Mouse (Mus musculus): ENCODE data around the gene Loxl1. TPM values are rescaled to one million over a fixed set of nuclear protein-coding genes. Genes with fewer than 3 reads are reported as not detected.

Gene Loxl1
- total and polyA plus RNA-seq, 3 experiments: not detected

DNA sequence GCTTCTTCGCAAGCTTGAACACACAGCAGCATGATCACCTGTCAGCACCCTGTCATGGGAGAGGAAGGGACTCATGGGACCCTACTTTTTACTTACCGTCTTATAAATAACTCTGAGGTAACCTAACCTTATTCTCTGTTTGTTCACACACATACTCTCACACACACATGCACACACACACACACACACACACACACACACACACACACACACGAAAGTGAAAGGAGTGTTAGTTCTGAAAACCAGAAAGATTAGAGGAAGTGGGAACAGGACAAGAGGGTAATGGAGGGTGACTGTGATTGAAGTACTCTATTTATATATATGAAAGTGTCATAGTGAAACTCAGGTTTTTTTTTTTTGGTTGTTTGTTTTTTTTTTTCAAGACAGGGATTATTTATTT lies 41.9 kb downstream of the Loxl1 start:
- H3K4me3 ChIP-seq (replicated peaks in 1 of 3; ENCODE audit: low read depth in 2 of 3, low read length in 2 of 3, poor library complexity in 1 of 3): no peak overlapping the region
- H3K27me3 ChIP-seq (replicated peaks): no peaks in the 10 kb centered on the region
- peak; percentile 87 for DNase-seq (ENCODE audit: extremely low read depth)
- dilution Hi-C loops (cut with MboI; ENCODE audit: extremely low pct_ligation_motif_present, extremely low pct_unique_long_range_greater_than_20kb, low sequenced_read_pairs) (no loop called here), in situ Hi-C loops (cut with MboI; ENCODE audit: low pct_ligation_motif_present, low pct_unique_long_range_greater_than_20kb, low sequenced_read_pairs) (loop anchor here (25.0 kb wide), 1 partner anchor 459 kb away; no protein-coding TSS in a partner anchor)
- H3K4me1 ChIP-seq (ENCODE audit: control insufficient read depth in 1 of 2, insufficient read depth in 2 of 2): peaks cover 23 to 87% of the 10 kb centered on the region in 2 experiments
- H3K9me3 ChIP-seq (replicated peaks; ENCODE audit: low read length): no peaks in the 10 kb centered on the region
- no peaks in the 10 kb centered on the region for H3K36me3 ChIP-seq (replicated peaks in 1 of 2; ENCODE audit: control insufficient read depth in 1 of 2, insufficient read depth in 1 of 2, low read length in 1 of 2)
- TF ChIP-seq SIN3A (IDR thresholded peaks at IDR 0.05; ENCODE audit: low read length) (peak; percentile 81), JUND (conservative IDR thresholded peaks at IDR 0.05; ENCODE audit: low read depth, low read length) (peak; percentile 95), ZNF384 (IDR thresholded peaks at IDR 0.05; ENCODE audit: low read depth, low read length) (peak; percentile 96), TBP (conservative IDR thresholded peaks at IDR 0.05; ENCODE audit: low read depth, low read length) (no peak; the same call in 1 of the 2 replicates), BHLHE40 (IDR thresholded peaks at IDR 0.05; ENCODE audit: low read depth, low read length) (peak; percentile 95), ETS1 (conservative IDR thresholded peaks at IDR 0.05; ENCODE audit: low read depth, low read length) (peak; percentile 98), RCOR1 (conservative IDR thresholded peaks at IDR 0.05; ENCODE audit: low read depth, low read length) (peak; percentile 98), IRF4 (IDR thresholded peaks at IDR 0.05; ENCODE audit: low read depth, low read length) (peak; percentile 99), ELF1 (IDR thresholded peaks at IDR 0.05; ENCODE audit: low read depth, low read length) (no peak), POLR2A (IDR thresholded peaks at IDR 0.05; ENCODE audit: low read depth, low read length) (no peak), MYC (IDR thresholded peaks at IDR 0.05; ENCODE audit: low read depth, low read length) (peak; percentile 56; the same call in 1 of the 2 replicates), TCF12 (IDR thresholded peaks at IDR 0.05; ENCODE audit: low read depth, low read length) (peak; percentile 97), HCFC1 (IDR thresholded peaks at IDR 0.05; ENCODE audit: low read depth, low read length) (no peak), CHD1 (IDR thresholded peaks at IDR 0.05; ENCODE audit: low read depth, low read length) (no peak), ZC3H11A (IDR thresholded peaks at IDR 0.05; ENCODE audit: low read depth, low read length) (no peak), EP300 (IDR thresholded peaks at IDR 0.05; ENCODE audit: low read length) (peak; percentile 99), ZMIZ1 (IDR thresholded peaks at IDR 0.05; ENCODE audit: low read depth, low read length) (no peak), RAD21 (IDR thresholded peaks at IDR 0.05; ENCODE audit: low read depth, low read length) (no peak), MXI1 (IDR thresholded peaks at IDR 0.05; ENCODE audit: low read depth, low read length) (no peak), ZKSCAN1 (IDR thresholded peaks at IDR 0.05; ENCODE audit: borderline replicate concordance, low read depth, low read length) (no peak), CHD2 (IDR thresholded peaks at IDR 0.05; ENCODE audit: low read length) (peak; percentile 84), E2F4 (IDR thresholded peaks at IDR 0.05; ENCODE audit: insufficient replicate concordance, low read depth, low read length) (no peak), GABPA (IDR thresholded peaks at IDR 0.05; ENCODE audit: insufficient replicate concordance, low read depth, low read length) (no peak), PAX5 (IDR thresholded peaks at IDR 0.05; ENCODE audit: low read length) (no peak), CTCF (conservative IDR thresholded peaks at IDR 0.05 in 1 of 2, IDR thresholded peaks at IDR 0.05 in 1 of 2; ENCODE audit: low read depth in 2 of 2, low read length in 2 of 2) (no peak), POLR2AphosphoS2 (IDR thresholded peaks at IDR 0.05; ENCODE audit: low read depth, low read length) (no peak), MAFK (IDR thresholded peaks at IDR 0.05; ENCODE audit: insufficient replicate concordance, low read length) (peak; percentile 78; the same call in 1 of the 2 replicates), NRF1 (IDR thresholded peaks at IDR 0.05; ENCODE audit: low read depth, low read length) (no peak), MAX (IDR thresholded peaks at IDR 0.05; ENCODE audit: low read length) (0 out of 2 replicates have a peak, but pooled peaks have one; percentile 40), UBTF (IDR thresholded peaks at IDR 0.05; ENCODE audit: low read depth, low read length) (no peak), MAZ (IDR thresholded peaks at IDR 0.05; ENCODE audit: low read depth, low read length) (peak; percentile 85), USF2 (conservative IDR thresholded peaks at IDR 0.05; ENCODE audit: low read depth, low read length) (no peak), SMC3 (IDR thresholded peaks at IDR 0.05; ENCODE audit: low read depth, low read length) (no peak; the same call in 1 of the 2 replicates), JUN (IDR thresholded peaks at IDR 0.05; ENCODE audit: insufficient read depth, low read depth, low read length) (peak; percentile 90), USF1 (IDR thresholded peaks at IDR 0.05; ENCODE audit: low read depth, low read length) (no peak), NELFE (IDR thresholded peaks at IDR 0.05; ENCODE audit: low read depth, low read length) (no peak), MEF2A (IDR thresholded peaks at IDR 0.05; ENCODE audit: borderline replicate concordance, low read depth, low read length) (peak; percentile 99), KAT2A (IDR thresholded peaks at IDR 0.05; ENCODE audit: insufficient replicate concordance, low read length) (no peak)
- no peak overlapping the region for H3K9ac ChIP-seq (ENCODE audit: insufficient read depth, low read depth)
- no peak overlapping the region for H3K4me2 ChIP-seq (ENCODE audit: insufficient read depth, low read depth, poor library complexity, severe bottlenecking)
- peak overlapping the region; percentile 70 for H3K27ac ChIP-seq (ENCODE audit: insufficient read depth, low read depth)
- H3K79me2 ChIP-seq (replicated peaks; ENCODE audit: control insufficient read depth, extremely low read depth, insufficient read depth, poor library complexity, severe bottlenecking): no peaks in the 10 kb centered on the region

Data from CH12.LX (cell line).